Mouse (Mus musculus) G1E (cell line): ENCODE data around the gene Thap7.
"Not testable (repeated sequence)": the region's sequence is repeated elsewhere in the genome, so short reads cannot be mapped to it uniquely, and the experiment has no call there.

Experiments
- CTCF ChIP-seq: IDR thresholded peaks from 2 replicates; pipeline ENCODE4 v1.5.1; 2012; ENCODE audit warnings: low read depth, low read length, inconsistent platforms, mixed read lengths
- GATA1 ChIP-seq: IDR thresholded peaks from 2 replicates; pipeline ENCODE4 v1.6.1; 2012; ENCODE audit warnings: borderline replicate concordance, low read length, inconsistent platforms, mixed read lengths
- GATA2 ChIP-seq: IDR thresholded peaks from 2 replicates; pipeline ENCODE4 v1.6.1; 2012; ENCODE audit warnings: low read depth, low read length, inconsistent platforms, borderline replicate concordance
- POLR2AphosphoS5 ChIP-seq: IDR thresholded peaks from 2 replicates; pipeline ENCODE4 v1.6.1; 2012; ENCODE audit warnings: low read depth, low read length, inconsistent platforms; ENCODE audit not compliant: insufficient replicate concordance
- TAL1 ChIP-seq: conservative IDR thresholded peaks from 2 replicates; pipeline ENCODE4 v1.6.1; 2012; ENCODE audit warnings: low read depth, low read length, inconsistent platforms, mixed read lengths

- TF ChIP-seq CTCF, GATA1, TAL1, GATA2, POLR2AphosphoS5: not testable (repeated sequence)
These were observed 22.9 kb downstream of the Thap7 start for GRCm38 (mm10) chr16:17508031-17508430.
